Comparison of ENCODE assay signal across 8 mouse cellular contexts in genomic region chr16:3885065-3885670, GRCm38 (mm10). TPM values are rescaled to one million over a fixed set of nuclear protein-coding genes. Genes with fewer than 3 reads are reported as not detected.
DNase-seq lines count a peak whose midpoint lies in the region; ATAC-seq and TF ChIP-seq lines count a peak whose summit lies in the region.

No protein-coding gene starts in this region.

- no peaks in the 10 kb centered on the region for H3K27me3 ChIP-seq in lung, embryonic 14.5 days (ENCODE audit: insufficient read depth, low read length)
- no peaks in the 10 kb centered on the region for H3K27me3 ChIP-seq in hindbrain, embryonic 13.5 days
- H3K27me3 ChIP-seq in megakaryocyte, embryonic 14.5 days (replicated peaks) = no peaks in the 10 kb centered on the region

- peak overlapping the region; percentile 89 for H3K9ac ChIP-seq in lung, embryonic 14.5 days
- peak overlapping the region; percentile 92 for H3K9ac ChIP-seq in hindbrain, embryonic 13.5 days

- TF ChIP-seq CTCF in lung, embryonic 14.5 days (IDR thresholded peaks at IDR 0.05; ENCODE audit: low read depth) = no peak

- H3K4me3 ChIP-seq in lung, embryonic 14.5 days (ENCODE audit: low read depth, low read length) = peak overlapping the region; percentile 79
- peak overlapping the region; percentile 91 for H3K4me3 ChIP-seq in hindbrain, embryonic 13.5 days
- H3K4me3 ChIP-seq in megakaryocyte, embryonic 14.5 days (replicated peaks) = peak overlapping the region; percentile 94

- peak overlapping the region; percentile 79 for H3K27ac ChIP-seq in lung, embryonic 14.5 days (ENCODE audit: low read depth)
- H3K27ac ChIP-seq in hindbrain, embryonic 13.5 days = peak overlapping the region; percentile 98

- peak overlapping the region; percentile 79 for H3K4me2 ChIP-seq in lung, embryonic 14.5 days
- peak overlapping the region; percentile 75 for H3K4me2 ChIP-seq in hindbrain, embryonic 13.5 days

- peaks cover 6% of the 10 kb centered on the region; the same call in 1 of the 2 replicates for H3K4me1 ChIP-seq in lung, embryonic 14.5 days (ENCODE audit: insufficient read depth)
- peaks cover 51% of the 10 kb centered on the region for H3K4me1 ChIP-seq in hindbrain, embryonic 13.5 days (replicated peaks)
- H3K4me1 ChIP-seq in megakaryocyte, embryonic 14.5 days = peaks cover 68% of the 10 kb centered on the region

- DNase-seq in lung, embryonic 14.5 days = peak; percentile 28
- DNase-seq in lung, postnatal 4 days = no peak
- no peak for DNase-seq in ovary, postnatal 36 days (ENCODE audit: low spot score)
- no peak for DNase-seq in thymus, postnatal 4 days

- H3K9me3 ChIP-seq in lung, embryonic 14.5 days (ENCODE audit: low read depth, low read length) = no peaks in the 10 kb centered on the region
- no peaks in the 10 kb centered on the region for H3K9me3 ChIP-seq in hindbrain, embryonic 13.5 days
- no peaks in the 10 kb centered on the region for H3K9me3 ChIP-seq in megakaryocyte, embryonic 14.5 days

- 0 out of 2 replicates have a peak, but pooled peaks cover 2% of the 10 kb centered on the region for H3K36me3 ChIP-seq in lung, embryonic 14.5 days (ENCODE audit: insufficient read depth)
- peaks cover 13% of the 10 kb centered on the region for H3K36me3 ChIP-seq in hindbrain, embryonic 13.5 days
- H3K36me3 ChIP-seq in megakaryocyte, embryonic 14.5 days (replicated peaks; ENCODE audit: low read length) = peaks cover 42% of the 10 kb centered on the region

- ATAC-seq in lung, embryonic 14.5 days (ENCODE audit: insufficient read depth) = no peak; the same call in 1 of the 2 replicates
- ATAC-seq in common myeloid progenitor, adult 5-6 weeks (replicated peaks; ENCODE audit: low read depth, poor library complexity, severe bottlenecking) = peak; percentile 33
- ATAC-seq in hindbrain, embryonic 13.5 days (ENCODE audit: low FRiP score) = no peak
- ATAC-seq in erythroid progenitor cell, adult 5-6 weeks (replicated peaks; ENCODE audit: low FRiP score, poor library complexity, severe bottlenecking) = no peak

- WGBS in lung, embryonic 14.5 days = 3% methylated on average over 10 of the region's 10 CpGs
- WGBS in hindbrain, embryonic 13.5 days = 2% methylated on average over 10 of the region's 10 CpGs

RNA-seq across cellular contexts. Expression of gene Gm20695, which starts 0.7 kb away (rescaled TPM):
- polyA plus RNA-seq in lung, embryonic 14.5 days (2014; fragmentation: Nextera tagmentation; extraction: Ambion mirVana) = 2.3 and 2.4 TPM in 2 replicates
- 0.41 TPM in 1 of 2 replicates, not detected in the other for total RNA-seq in common myeloid progenitor, adult 5-6 weeks (2017)
- 5.1 and 6.3 TPM in 2 replicates for polyA plus RNA-seq in hindbrain, embryonic 13.5 days (2015; fragmentation: Nextera tagmentation; extraction: Ambion mirVana)
- not detected in 2 replicates for polyA plus RNA-seq in megakaryocyte, embryonic 14.5 days (2012; ENCODE audit: insufficient read depth, low replicate concordance)
- total RNA-seq in erythroid progenitor cell, adult 5-6 weeks (2015; ENCODE audit: low replicate concordance) = 4.3 TPM in 1 of 2 replicates, not detected in the other
- total RNA-seq in erythroid progenitor cell, adult 5-6 weeks (2017; ENCODE audit: low replicate concordance) = not detected in 2 replicates

RNA-seq across cellular contexts. Expression of gene Zfp597, which starts 0.8 kb away (rescaled TPM):
- 6.2 and 6.5 TPM in 2 replicates for polyA plus RNA-seq in lung, embryonic 14.5 days (2014; fragmentation: Nextera tagmentation; extraction: Ambion mirVana)
- total RNA-seq in common myeloid progenitor, adult 5-6 weeks (2017) = 9.1 and 10.3 TPM in 2 replicates
- polyA plus RNA-seq in hindbrain, embryonic 13.5 days (2015; fragmentation: Nextera tagmentation; extraction: Ambion mirVana) = 14.2 and 18.4 TPM in 2 replicates
- 0.77 and 3.0 TPM in 2 replicates for polyA plus RNA-seq in megakaryocyte, embryonic 14.5 days (2012; ENCODE audit: insufficient read depth, low replicate concordance)
- total RNA-seq in erythroid progenitor cell, adult 5-6 weeks (2015; ENCODE audit: low replicate concordance) = 4.6 and 9.4 TPM in 2 replicates
- total RNA-seq in erythroid progenitor cell, adult 5-6 weeks (2017; ENCODE audit: low replicate concordance) = 7.9 and 10.8 TPM in 2 replicates

RNA-seq across cellular contexts. Expression of gene Naa60, which starts 13.0 kb away (rescaled TPM):
- 59.0 and 59.1 TPM in 2 replicates for polyA plus RNA-seq in lung, embryonic 14.5 days (2014; fragmentation: Nextera tagmentation; extraction: Ambion mirVana)
- total RNA-seq in common myeloid progenitor, adult 5-6 weeks (2017) = 30.0 and 39.6 TPM in 2 replicates
- polyA plus RNA-seq in hindbrain, embryonic 13.5 days (2015; fragmentation: Nextera tagmentation; extraction: Ambion mirVana) = 80.0 and 83.1 TPM in 2 replicates
- 30.2 and 49.6 TPM in 2 replicates for polyA plus RNA-seq in megakaryocyte, embryonic 14.5 days (2012; ENCODE audit: insufficient read depth, low replicate concordance)
- 30.6 and 47.4 TPM in 2 replicates for total RNA-seq in erythroid progenitor cell, adult 5-6 weeks (2015; ENCODE audit: low replicate concordance)
- total RNA-seq in erythroid progenitor cell, adult 5-6 weeks (2017; ENCODE audit: low replicate concordance) = 17.6 and 25.1 TPM in 2 replicates

RNA-seq across cellular contexts. Expression of gene 1700037C18Rik, which starts 23.3 kb away (rescaled TPM):
- polyA plus RNA-seq in lung, embryonic 14.5 days (2014; fragmentation: Nextera tagmentation; extraction: Ambion mirVana) = 5.8 and 7.2 TPM in 2 replicates
- total RNA-seq in common myeloid progenitor, adult 5-6 weeks (2017) = 2.3 TPM in 1 of 2 replicates, not detected in the other
- polyA plus RNA-seq in hindbrain, embryonic 13.5 days (2015; fragmentation: Nextera tagmentation; extraction: Ambion mirVana) = 9.9 and 11.9 TPM in 2 replicates
- polyA plus RNA-seq in megakaryocyte, embryonic 14.5 days (2012; ENCODE audit: insufficient read depth, low replicate concordance) = 18.9 and 24.5 TPM in 2 replicates
- total RNA-seq in erythroid progenitor cell, adult 5-6 weeks (2015; ENCODE audit: low replicate concordance) = not detected in 2 replicates
- 0.64 TPM in 1 of 2 replicates, not detected in the other for total RNA-seq in erythroid progenitor cell, adult 5-6 weeks (2017; ENCODE audit: low replicate concordance)

RNA-seq across cellular contexts. Expression of gene Cluap1, which starts 23.4 kb away (rescaled TPM):
- 21.1 and 23.1 TPM in 2 replicates for polyA plus RNA-seq in lung, embryonic 14.5 days (2014; fragmentation: Nextera tagmentation; extraction: Ambion mirVana)
- total RNA-seq in common myeloid progenitor, adult 5-6 weeks (2017) = 51.3 and 55.6 TPM in 2 replicates
- 34.4 and 35.8 TPM in 2 replicates for polyA plus RNA-seq in hindbrain, embryonic 13.5 days (2015; fragmentation: Nextera tagmentation; extraction: Ambion mirVana)
- polyA plus RNA-seq in megakaryocyte, embryonic 14.5 days (2012; ENCODE audit: insufficient read depth, low replicate concordance) = 17.0 TPM in 1 of 2 replicates, not detected in the other
- 10.1 and 16.9 TPM in 2 replicates for total RNA-seq in erythroid progenitor cell, adult 5-6 weeks (2015; ENCODE audit: low replicate concordance)
- total RNA-seq in erythroid progenitor cell, adult 5-6 weeks (2017; ENCODE audit: low replicate concordance) = 7.4 and 8.8 TPM in 2 replicates
